Mouse (Mus musculus) brain, embryonic 14.5 days (tissue): ENCODE data around the gene Sall4. TPM values are rescaled to one million over a fixed set of nuclear protein-coding genes. Genes with fewer than 3 reads are reported as not detected.
"Not testable (repeated sequence)": the region's sequence is repeated elsewhere in the genome, so short reads cannot be mapped to it uniquely, and the experiment has no call there.

Source experiments
- DNase-seq: peaks from one replicate; pipeline ENCODE4 v3.0.0-alpha.2; 2011; ENCODE audit warnings: low read depth
- CTCF ChIP-seq: fragments of 200-500 bp; IDR thresholded peaks from 2 replicates; pipeline ENCODE4 v1.5.1; 2012; ENCODE audit warnings: inconsistent platforms, mild to moderate bottlenecking, moderate library complexity, borderline replicate concordance; ENCODE audit not compliant: insufficient read depth, insufficient read length; ENCODE audit errors: extremely low read depth
- POLR2A ChIP-seq: fragments of 200-500 bp; IDR thresholded peaks from 2 replicates; pipeline ENCODE4 v1.6.1; 2012; ENCODE audit warnings: mild to moderate bottlenecking, inconsistent platforms, borderline replicate concordance; ENCODE audit not compliant: poor library complexity, insufficient read depth, insufficient read length, severe bottlenecking; ENCODE audit errors: extremely low read depth
- polyA plus RNA-seq: library from polyadenylated mRNA; depleted of rRNA; stranded (reverse); fragments of >200 nt; gene quantifications from 2 replicates; pipeline ENCODE4 v1.2.3, GENCODE M21; 2012

Sall4 gene
- polyA plus RNA-seq, 1 experiment: 1.2 TPM

DNA sequence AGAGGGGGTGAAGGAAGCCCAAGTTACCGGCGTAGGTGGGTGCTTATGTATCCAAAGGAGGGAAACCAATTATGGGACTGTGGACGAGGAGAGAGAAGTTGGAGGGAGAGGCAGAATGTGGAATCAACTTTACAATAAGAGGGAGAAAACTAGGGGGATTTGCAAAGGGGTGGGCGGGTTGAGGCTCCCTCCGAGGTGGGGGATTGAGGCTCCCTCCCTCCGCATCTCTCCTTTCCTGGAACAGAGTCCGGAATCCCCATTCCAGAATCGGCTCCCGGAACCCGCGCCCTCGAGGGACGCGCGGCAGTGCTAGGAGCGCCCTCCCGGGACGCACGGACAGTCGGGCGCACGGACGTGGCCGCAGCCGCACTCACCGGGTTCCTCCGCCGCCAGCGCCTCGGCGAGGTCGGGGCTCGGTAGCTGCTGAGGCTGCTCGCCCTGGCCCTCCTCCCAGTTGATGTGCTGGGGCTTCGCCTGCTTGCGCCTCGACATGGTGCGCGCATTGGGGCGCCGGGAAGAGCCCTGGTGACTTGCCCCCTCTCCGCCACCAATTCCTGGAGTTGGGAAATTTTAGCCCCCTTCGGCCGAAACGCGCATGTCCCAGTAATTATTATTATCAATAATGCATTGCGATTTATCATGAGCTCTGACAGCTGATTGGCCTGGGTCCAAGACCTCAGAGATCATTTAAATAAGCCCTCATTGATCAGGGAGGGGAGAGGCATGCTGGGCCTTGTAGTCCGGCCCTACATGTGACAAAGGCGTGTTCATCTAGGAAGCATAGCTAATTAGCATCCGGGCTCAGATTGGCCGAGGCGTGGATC, 993 bp downstream of the Sall4 start:
- TF ChIP-seq CTCF (no peak), POLR2A (no peak)
- peak; percentile 91 for DNase-seq

DNA sequence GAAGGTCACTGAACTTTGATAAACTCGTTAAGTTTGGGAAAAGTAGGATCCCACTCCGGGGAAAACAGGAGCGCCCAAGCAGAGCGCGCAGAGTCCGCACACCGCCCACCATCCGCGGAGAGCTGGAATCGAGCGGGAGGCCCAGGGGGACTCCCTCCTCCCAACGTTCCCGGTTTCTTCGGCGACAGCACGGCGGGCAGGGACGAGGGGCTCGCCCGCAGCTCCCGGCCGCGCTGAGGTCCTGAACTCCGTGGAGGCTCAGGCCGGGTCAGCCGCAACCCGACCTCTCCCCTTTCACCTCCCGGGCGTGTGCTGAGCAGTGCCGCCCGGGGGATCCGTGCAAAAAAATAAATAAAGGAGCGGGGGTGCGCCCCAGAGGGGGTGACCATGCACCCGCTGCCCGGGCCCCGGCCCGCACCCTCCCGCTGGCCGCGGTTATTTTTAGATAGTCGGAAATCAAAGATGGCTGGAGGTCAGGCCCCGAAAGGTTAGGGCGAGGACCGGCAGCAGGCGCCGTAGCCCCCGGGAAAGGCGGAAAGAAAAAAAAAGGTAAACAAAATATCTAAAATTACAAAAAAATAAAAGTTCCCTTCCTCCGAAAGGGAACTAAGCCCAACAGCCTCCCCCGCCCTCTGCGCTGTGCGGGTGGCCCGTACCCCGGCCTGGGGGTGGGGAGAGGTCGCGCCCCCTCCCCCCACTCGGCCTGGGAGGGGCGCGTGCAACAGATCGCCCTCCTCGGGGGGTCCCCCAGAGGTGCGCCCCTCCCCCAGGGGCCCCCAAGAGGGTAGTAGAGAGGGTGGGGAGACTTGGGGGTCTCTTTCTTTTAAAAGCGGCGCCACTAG, 1.8 kb downstream of the Sall4 start:
- TF ChIP-seq POLR2A: no peak
- DNase-seq: peak; percentile 47

DNA sequence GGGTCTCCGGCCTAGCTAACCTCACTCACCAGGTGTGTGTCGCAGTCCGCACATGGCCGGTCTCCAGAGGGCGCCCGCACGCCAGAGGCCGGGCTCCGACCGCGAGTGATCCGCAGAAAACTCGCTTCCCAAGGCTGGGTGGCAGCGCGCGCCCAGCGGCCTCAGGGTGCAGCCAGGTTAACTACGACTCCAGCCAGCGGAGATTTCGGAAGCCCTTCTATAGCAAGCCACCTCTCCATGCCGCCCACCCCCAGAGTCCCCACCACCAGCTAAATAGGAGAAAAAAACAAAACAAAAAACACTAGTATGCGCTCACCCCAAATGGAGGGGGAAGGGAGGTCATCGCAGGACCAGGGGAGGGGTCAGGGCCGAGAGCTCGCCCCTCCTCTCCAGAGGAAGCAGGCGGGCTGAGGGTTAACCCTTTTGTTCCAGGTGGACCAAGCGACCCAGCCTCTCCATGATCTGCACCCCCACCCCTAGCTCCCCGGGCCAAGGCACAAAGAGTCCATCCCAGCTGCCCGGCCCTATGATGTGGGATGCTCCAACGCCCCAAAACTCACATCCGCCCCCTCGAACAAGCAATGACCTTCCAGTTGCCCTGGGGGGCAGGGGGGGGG, 2.6 kb downstream of the Sall4 start:
- DNase-seq: peak; percentile 74
- peak; percentile 42; the same call in 1 of the 2 replicates for TF ChIP-seq CTCF
- TF ChIP-seq POLR2A: no peak

DNA sequence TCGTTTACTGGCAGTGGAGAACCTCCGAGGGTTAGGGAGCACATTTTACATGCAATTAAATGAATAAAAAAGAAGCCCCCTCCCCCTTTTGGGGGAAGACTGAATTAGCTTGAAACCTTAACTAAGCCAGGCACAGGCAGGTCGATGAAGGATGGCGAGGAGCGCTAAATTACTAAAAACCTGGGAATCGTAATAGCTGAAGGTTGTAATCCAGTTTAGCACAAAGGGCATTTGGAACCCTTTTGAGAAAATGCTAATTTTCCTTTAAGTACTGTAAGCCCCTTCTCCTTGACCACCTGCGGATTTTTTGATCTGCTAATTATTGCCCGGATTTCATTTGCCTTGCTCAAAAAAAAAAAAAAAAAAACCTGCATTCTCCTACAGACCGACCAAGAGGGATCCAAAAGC, 3.3 kb downstream of the Sall4 start:
- DNase-seq: peak; percentile 80
- TF ChIP-seq POLR2A: no peak

DNA sequence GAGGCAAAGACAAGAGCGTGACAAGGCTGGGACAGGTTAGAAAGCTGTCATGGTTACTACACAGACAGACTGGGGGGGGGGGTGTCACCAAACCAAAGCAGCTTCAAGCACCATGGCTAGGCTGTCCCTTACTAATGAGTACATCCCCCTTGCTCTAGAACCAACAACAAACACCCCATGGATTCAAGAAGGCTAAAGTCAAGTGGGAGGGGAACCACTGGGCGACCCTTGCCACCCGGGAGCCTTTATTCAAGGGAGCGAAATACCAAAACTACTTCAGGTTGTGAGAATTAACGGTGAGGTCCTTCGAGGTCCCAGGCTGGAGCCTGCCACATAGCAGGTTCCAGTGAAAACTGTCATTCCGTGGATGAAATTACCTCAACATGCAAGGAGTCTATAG, 4.0 kb downstream of the Sall4 start:
- peak; percentile 17 for DNase-seq
- TF ChIP-seq CTCF: no peak
- no peak for TF ChIP-seq POLR2A

DNA sequence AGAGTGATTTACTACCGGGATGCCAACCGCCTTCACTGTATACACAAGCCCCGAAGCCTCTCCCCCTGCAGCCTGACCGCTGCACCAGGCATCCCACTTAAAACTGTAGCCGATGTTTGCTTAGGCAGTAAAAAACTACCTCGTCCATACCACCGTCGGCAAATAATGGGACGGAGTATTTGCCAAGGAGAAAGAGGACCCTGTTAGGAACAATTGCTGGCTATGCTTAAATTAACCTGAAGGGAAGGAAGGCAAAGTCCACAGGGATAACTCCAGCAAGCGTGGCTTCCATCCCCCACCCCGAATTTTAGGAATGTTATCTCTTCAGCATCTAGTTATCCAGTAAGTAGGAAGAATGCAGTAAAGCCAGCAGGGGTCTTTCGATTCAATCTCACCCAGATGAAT, 5.3 kb downstream of the Sall4 start:
- peak; percentile 46 for DNase-seq
- TF ChIP-seq CTCF: no peak
- TF ChIP-seq POLR2A: no peak

DNA sequence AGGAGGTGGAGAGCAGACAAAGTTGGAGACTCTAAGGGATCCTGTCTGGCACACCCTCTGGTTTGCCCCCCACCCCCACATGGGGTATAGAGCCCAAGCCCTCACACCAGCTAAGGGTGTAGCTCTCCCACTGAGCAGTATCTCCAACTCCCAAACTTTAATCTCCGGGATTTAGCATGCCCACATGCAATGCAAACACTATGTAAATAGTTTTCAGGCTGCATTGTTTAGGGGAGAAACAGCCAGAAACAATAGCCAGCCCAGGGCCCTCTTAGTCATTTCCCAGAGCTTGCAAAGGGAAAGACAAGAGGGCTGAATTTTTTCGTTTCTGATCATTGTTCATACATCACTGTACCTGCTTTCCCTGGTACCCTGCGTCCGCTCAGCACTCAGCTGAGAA, 5.8 kb downstream of the Sall4 start:
- no peak for DNase-seq
- TF ChIP-seq CTCF (no peak), POLR2A (no peak)

DNA sequence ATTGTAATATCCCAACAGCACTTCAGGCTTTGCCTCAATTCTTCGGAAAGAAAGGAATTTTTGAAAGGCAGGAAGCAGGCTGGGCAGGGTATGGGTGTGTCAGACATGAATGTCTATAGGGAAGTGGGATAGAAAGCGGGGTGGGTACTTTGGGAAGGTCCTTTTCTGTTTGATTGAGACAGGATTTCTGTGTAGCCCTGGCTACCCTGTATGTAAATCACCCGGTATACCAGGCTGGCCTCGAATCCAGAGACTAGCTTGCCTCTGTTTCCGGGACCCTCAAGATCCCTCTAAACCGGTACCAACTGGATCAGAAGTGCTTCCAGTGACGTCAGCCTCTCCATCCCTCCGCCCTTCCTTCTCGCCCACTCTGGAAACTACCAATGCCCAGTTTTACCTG, 6.6 kb downstream of the Sall4 start:
- TF ChIP-seq CTCF (no peak), POLR2A (no peak)

DNA sequence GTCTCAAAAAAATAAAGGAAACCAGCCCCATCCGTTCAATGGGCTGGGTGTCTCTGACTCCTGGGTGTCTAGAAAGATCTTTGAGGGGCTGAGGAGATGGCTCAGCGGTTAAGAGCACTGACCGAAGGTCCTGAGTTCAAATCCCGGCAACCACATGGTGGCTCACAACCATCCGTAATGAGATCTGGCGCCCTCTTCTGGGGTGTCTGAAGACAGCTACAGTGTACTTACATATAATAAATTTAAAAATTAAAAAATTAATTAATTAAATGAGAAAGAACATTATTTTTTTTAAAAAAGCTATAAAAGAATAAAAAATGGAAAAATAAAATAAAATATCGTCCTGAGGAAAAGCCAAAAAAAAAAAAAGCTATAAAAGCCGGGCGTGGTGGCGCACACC, 23.3 kb downstream of the Sall4 start:
- not testable (repeated sequence) for DNase-seq

More for the DNA sequence above, 6.6 kb downstream of the Sall4 start:
- no peak for DNase-seq

DNA sequence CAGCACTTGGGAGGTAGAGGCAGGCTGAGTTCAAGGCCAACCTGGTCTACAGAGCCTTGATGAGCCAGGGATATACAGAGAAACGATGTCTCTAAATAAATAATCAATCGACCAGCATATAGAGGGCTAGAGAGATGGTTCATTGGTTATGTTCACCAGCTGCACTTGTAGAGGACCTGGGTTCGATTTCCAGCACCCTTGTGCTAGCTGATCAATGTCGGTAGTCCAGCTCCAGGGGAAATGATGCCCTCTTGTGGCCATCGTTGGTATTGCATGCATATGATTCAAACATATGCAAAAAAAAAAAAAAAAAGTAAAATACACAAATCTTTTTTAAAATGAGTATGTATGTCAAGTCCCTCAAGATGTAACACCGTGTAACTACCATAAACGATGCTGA, 25.1 kb downstream of the Sall4 start:
- DNase-seq: peak; percentile 72
- peak; percentile 72 for TF ChIP-seq CTCF
- TF ChIP-seq POLR2A: no peak

DNA sequence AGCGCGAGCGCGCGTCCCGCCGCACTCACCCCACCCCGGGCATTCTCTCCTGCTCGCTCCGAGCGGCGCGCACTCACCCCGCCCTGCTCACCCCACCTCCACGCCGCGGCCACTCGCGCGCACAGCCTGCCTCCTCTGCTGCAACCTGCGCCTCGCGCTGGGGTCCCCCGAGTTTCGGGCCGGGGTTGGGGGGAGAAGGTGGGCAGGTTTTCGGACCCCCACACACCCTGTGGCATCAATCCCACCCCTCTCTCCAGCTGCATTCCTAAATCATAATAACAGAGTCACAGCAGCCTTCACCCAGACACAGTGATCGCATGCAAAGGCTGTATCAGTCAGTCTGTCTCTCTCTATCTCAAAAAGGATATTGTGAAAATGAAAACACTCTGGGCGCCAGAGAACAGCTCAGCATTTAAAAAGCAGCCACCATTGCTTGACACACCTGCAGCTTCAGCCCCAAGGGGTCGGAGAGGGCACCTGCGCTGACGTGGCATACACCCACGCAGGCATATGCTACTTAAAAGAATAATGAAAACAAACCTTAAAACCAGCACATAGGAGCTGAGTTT, 25.6 kb downstream of the Sall4 start, which contains the start of gene Atp9a:
Atp9a (minus strand) TSS at position 351 of the 569 bp plus-strand sequence.
- TF ChIP-seq POLR2A (0 out of 2 replicates have a peak, but pooled peaks have one; percentile 60), CTCF (no peak)
- DNase-seq: peak; percentile 77
